Mouse (Mus musculus): ENCODE measurements around the gene Doc2b. TPM values are rescaled to one million over a fixed set of nuclear protein-coding genes. Genes with fewer than 3 reads are reported as not detected.

Doc2b gene
- not detected for total RNA-seq (2023)

GRCm38 (mm10) chr11:75796029-75796445 lies at the start of gene Doc2b:
Gene Doc2b (minus strand): TSS chr11:75796049.

DNA sequence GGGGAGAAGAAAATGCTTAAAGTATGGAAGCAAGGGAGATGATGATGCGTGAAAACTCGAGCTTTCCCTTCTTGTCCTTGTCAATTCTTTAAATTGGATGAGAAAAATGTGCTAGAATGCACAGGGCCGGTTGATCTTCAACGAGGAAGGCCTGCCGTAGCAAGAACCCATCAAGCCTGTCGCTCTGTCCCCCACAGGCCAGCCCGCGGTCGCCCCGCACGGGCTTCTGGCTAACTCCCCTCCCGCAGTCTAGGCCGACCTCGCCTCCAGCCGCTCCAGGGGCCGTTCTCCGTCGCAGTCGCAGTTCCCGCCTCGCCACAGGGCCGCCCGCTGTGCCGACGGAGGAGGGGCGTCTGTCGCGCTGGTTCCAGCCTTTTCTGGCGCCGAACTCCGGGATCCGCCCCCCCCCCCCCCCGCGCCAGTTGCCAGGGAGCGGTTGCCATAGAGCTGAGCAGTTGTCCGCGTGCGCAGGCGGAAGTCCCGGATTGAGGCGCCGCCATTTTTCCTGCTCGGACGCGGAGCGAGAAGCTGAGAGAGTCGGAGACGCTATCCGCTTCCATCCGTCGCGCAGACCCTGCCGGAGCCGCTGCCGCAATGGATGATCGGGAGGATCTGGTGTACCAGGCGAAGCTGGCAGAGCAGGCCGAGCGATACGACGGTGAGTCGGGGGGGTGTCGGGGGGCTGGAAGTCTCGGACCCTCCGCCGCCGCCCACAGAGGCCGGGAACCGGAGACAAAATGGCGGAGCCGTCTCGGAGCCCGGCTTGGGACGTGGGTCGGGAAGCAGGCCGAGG lies 63.2 kb downstream of the Doc2b start, which contains the start of gene Ywhae:
Gene Ywhae, plus strand, starts transcription at position 436 of the 793 bp plus-strand sequence.

Other genes starting within 250 kb of the Doc2b start
- gene Pitpna, start 208.0 kb downstream of the Doc2b start, total RNA-seq (2023) = 100 to 1,000 TPM; 209 to 245 TPM
- 10 to 100 TPM; 92.0 to 92.2 TPM for gene Inpp5k, start 165.1 kb downstream of the Doc2b start, total RNA-seq (2023)
- 10 to 100 TPM; 48.8 to 72.1 TPM for gene Myo1c, start 145.5 kb downstream of the Doc2b start, total RNA-seq (2023)
- 10 to 100 TPM; 57.5 to 59.7 TPM for gene Crk, start 116.8 kb downstream of the Doc2b start, total RNA-seq (2023)
- gene Ywhae, start 63.2 kb downstream of the Doc2b start, total RNA-seq (2023) = 100 to 1,000 TPM; 188 to 231 TPM
- 1 to 10 TPM; 2.5 to 2.9 TPM for gene Rph3al, start 142.4 kb upstream of the Doc2b start, total RNA-seq (2023)
- not detected for gene 1700016K19Rik, start 203.9 kb upstream of the Doc2b start, total RNA-seq (2023)
- gene Rflnb, start 231.7 kb upstream of the Doc2b start, total RNA-seq (2023) = 100 to 1,000 TPM; 166 to 173 TPM